Mouse (Mus musculus) embryonic facial prominence, embryonic 14.5 days (tissue): ENCODE measurements around the gene Fam189b. TPM values are rescaled to one million over a fixed set of nuclear protein-coding genes. Genes with fewer than 3 reads are reported as not detected.
A peak's percentile ranks its signal among the peaks of the same experiment; 100 is the strongest.

Experiments
- ATAC-seq: fragments of 200-750 bp; cut with Nextera tagmentation; 2 replicates; pipeline ENCODE4 v1.8.0; 2017; ENCODE audit warnings: low read depth, moderate number of reproducible peaks, moderate TSS enrichment
- DNase-seq: peaks from one replicate; pipeline ENCODE4 v3.0.0-alpha.2; 2015; ENCODE audit warnings: low spot score
- H3K27ac ChIP-seq: fragments of 300-500 bp; sonication (generic); replicated peaks from 2 replicates; pipeline ENCODE4 v1.5.1; 2014; ENCODE audit warnings: low read depth, mild to moderate bottlenecking, low read length, moderate library complexity
- H3K27me3 ChIP-seq: fragments of 300-500 bp; sonication (generic); replicated peaks from 2 replicates; pipeline ENCODE4 v1.6.1; 2014; ENCODE audit warnings: low read length; ENCODE audit not compliant: control insufficient read depth, insufficient read depth
- H3K36me3 ChIP-seq: fragments of 300-500 bp; sonication (generic); 2 replicates; pipeline ENCODE4 v1.6.1; 2014; ENCODE audit warnings: low read length, mixed read lengths; ENCODE audit not compliant: control insufficient read depth, insufficient read depth
- H3K4me1 ChIP-seq: fragments of 300-500 bp; sonication (generic); 2 replicates; pipeline ENCODE4 v1.6.1; 2014; ENCODE audit warnings: antibody characterized with exemption, low read length; ENCODE audit not compliant: control insufficient read depth, insufficient read depth
- H3K4me2 ChIP-seq: fragments of 300-500 bp; sonication (generic); 2 replicates; pipeline ENCODE4 v1.6.1; 2014; ENCODE audit warnings: low read depth, mild to moderate bottlenecking, low read length, moderate library complexity, mixed read lengths
- H3K4me3 ChIP-seq: fragments of 300-500 bp; sonication (generic); 2 replicates; pipeline ENCODE4 v1.5.1; 2014; ENCODE audit warnings: low read depth, mild to moderate bottlenecking, low read length
- H3K9ac ChIP-seq: fragments of 300-500 bp; sonication (generic); 2 replicates; pipeline ENCODE4 v1.6.1; 2014; ENCODE audit warnings: low read depth, mild to moderate bottlenecking, low read length, moderate library complexity, mixed read lengths
- H3K9me3 ChIP-seq: fragments of 300-500 bp; sonication (generic); 2 replicates; pipeline ENCODE4 v1.6.1; 2016; ENCODE audit warnings: low read length; ENCODE audit not compliant: control insufficient read depth
- WGBS: fragments of 180-500 bp; shearing (Covaris S2); extraction: QIAGEN DNeasy Blood & Tissue Kit; methylation state at CpG from one replicate; pipeline ENCODE4 v1.1.7; 2014; 5-methylcytosine and 5-hydroxymethylcytosine counted together
- polyA plus RNA-seq: library from polyadenylated mRNA; unstranded; fragments of >200 nt; fragmentation: Nextera tagmentation; extraction: Ambion mirVana; gene quantifications from 2 replicates; pipeline ENCODE4 v1.2.1, GENCODE M21; 2014

Fam189b gene
- polyA plus RNA-seq, 1 experiment from 2014 or later = 27.9 TPM

DNA sequence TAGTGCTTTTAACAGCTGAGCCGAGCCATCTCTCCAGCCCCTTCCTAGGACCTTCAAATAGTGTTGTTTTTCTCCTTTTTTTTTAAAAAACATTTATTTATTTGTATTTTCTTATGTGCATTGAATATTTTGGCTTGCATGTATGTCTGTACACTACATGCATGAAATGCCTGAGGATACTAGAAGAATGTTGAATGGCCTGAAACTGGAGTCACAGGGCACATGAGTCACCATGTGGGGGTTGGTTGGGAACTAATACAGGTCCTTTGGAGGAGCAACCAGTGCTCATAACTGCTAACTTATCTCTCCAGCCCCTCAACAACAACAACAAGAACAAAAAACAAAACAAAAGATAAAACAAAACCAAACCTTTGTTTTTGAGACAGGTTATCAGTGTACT lies 19.8 kb upstream of the Fam189b start:
- ATAC-seq (no peak), DNase-seq (no peak)
- no peaks in the 10 kb centered on the region for H3K9me3 ChIP-seq
- H3K4me3 ChIP-seq = no peak overlapping the region
- 67% methylated on average over 1 of the region's 1 CpGs for WGBS
- no peak overlapping the region for H3K9ac ChIP-seq
- peaks cover 25% of the 10 kb centered on the region for H3K4me1 ChIP-seq
- no peak overlapping the region for H3K27ac ChIP-seq
- H3K36me3 ChIP-seq = peaks cover 17% of the 10 kb centered on the region
- peaks cover 10% of the 10 kb centered on the region for H3K27me3 ChIP-seq
- H3K4me2 ChIP-seq = no peak overlapping the region

DNA sequence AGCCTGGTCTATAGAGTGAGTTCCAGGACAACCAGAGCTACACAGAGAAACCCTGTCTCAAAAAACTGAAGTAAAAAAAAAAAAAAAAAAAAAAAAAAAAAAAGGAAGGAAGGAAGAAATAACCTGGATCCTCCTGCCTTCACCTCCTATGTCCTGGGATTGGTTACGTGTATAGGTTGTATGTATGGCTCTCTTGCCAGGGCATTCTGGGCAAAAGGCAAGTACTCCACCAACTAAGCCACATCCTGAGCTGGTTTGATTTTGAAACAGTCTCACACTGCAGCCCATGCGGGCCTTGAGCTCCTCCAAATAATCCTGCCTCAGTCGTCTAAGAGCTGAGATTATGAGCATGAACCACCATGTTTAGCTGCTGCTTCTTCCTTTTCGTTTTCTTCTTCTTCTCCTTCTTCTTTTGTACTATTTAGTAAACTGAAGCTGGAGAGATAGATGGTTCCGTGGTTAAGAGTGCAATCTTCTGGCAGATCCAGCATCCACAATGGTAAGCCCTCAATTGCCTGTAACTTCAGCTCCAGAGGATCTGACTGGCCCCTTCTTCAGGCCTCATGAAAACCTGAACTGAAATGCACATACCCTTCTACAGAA lies 19.2 kb upstream of the Fam189b start:
- Histone ChIP-seq H3K9ac (peak overlapping the region; percentile 97), H3K27ac (peak overlapping the region; percentile 98; the same call in 1 of the 2 replicates), H3K36me3 (peaks cover 23% of the 10 kb centered on the region), H3K4me1 (peaks cover 20% of the 10 kb centered on the region), H3K9me3 (no peaks in the 10 kb centered on the region), H3K27me3 (peaks cover 10% of the 10 kb centered on the region), H3K4me2 (peak overlapping the region; percentile 74), H3K4me3 (peak overlapping the region; percentile 87)
- ATAC-seq (no peak), DNase-seq (no peak)
- 76% methylated on average over 5 of the region's 5 CpGs for WGBS

DNA sequence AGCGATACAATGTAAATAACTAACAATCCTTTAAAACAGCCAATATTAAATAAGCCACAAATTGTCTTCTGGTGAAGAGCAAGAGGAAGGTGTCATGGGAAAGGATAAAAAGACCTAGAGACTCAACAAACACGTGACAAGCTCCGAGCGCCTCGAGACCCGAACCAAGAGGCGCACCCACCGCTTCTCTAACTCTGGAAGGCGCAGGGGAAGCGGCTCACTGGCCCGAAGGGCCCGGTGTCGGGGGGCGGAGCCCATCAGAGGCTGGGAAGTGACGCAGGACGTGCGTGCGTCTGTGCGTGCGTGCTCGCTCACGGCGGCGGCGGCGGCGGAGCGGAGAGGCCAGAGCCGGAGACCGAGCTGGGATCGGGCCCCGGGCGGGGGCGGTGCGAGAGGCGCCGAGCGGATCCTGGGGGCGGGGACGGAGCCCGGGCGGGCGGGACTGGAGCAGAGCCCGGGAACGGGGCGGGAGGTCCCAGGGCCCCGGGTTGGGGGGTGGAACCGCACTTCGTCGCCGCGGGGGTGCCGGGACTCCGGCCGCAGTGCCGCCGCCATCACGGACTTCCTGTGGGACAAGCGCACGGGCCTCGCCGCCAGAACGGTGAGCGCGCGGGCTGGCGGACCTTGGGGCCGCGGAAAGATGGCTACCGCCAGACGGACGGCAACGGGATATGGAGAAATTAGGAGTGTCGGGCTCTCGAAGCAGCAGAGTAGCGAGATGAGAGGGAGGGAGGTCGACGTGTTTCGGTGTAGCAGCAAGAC lies 18.3 kb upstream of the Fam189b start, which contains the start of gene Clk2:
TSS of gene Clk2 (plus strand) at position 290 of the 762 bp plus-strand sequence.
- 2% methylated on average over 41 of the region's 79 CpGs for WGBS
- ATAC-seq = peak; percentile 97
- peak within 1 kb of the TSS; percentile 97 for H3K9ac ChIP-seq

DNA sequence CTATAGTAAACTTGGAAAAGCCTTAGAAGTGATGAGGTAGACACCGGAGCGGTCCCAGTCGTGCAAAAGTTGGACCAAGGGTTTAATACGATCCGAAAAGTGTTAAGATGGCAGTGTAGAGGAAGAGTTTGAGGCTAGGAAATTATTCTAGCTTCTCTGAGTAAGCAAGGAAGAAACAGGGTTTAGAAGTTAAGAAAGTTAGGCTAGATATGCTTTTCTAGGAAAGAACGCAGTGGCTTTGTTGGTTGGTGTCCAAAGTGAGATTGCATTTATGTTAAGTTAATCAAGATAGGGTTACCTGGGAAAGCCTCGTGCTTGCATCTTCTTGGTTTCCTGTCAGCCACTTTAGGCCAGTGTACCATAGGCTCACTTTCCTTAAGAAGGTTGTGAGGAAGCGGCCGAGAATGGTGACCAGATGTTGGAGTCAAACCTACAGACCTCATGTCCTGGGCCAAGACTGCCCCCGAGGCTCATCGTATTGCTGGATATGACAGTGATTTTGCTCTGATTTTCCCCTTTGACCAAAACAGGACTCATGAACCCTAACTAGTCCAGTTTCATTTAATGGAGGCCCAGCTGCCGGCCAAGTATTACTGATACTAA lies 17.6 kb upstream of the Fam189b start:
- ATAC-seq = no peak
- 10% methylated on average over 12 of the region's 12 CpGs for WGBS
- no peak for DNase-seq

More for the DNA sequence above, 18.3 kb upstream of the Fam189b start, which contains the start of gene Clk2:
- Histone ChIP-seq H3K27ac (peak within 1 kb of the TSS; percentile 98), H3K4me3 (peak within 1 kb of the TSS; percentile 87), H3K36me3 (peaks cover 33% of the 10 kb centered on the region), H3K4me1 (peaks cover 11% of the 10 kb centered on the region), H3K9me3 (no peaks in the 10 kb centered on the region), H3K4me2 (peak within 1 kb of the TSS; percentile 74), H3K27me3 (peaks cover 3% of the 10 kb centered on the region; the same call in 1 of the 2 replicates)
- peak; percentile 96 for DNase-seq

DNA sequence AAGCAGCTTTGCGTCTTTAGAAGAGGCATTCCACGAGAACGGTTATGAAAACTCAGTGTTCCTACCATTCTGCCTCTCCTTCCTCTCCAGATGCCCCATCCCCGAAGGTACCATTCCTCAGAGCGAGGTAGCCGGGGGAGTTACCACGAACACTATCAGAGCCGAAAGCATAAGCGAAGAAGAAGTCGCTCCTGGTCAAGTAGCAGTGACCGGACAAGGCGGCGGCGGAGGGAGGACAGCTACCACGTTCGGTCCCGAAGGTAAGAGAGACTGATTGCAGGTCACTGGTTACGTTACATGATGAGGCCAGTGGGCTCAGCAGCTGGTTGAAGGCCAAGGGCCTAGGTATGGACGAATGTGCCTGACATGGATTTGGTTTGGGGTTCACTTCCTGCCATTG lies 16.0 kb upstream of the Fam189b start:
- Histone ChIP-seq H3K4me3 (no peak overlapping the region), H3K27me3 (no peaks in the 10 kb centered on the region), H3K4me2 (no peak overlapping the region), H3K9me3 (no peaks in the 10 kb centered on the region), H3K9ac (no peak overlapping the region), H3K27ac (no peak overlapping the region), H3K4me1 (0 out of 2 replicates have a peak, but pooled peaks cover 10% of the 10 kb centered on the region), H3K36me3 (peaks cover 55% of the 10 kb centered on the region)
- ATAC-seq (no peak), DNase-seq (no peak)
- WGBS = 92% methylated on average over 19 of the region's 19 CpGs

More for the DNA sequence above, 17.6 kb upstream of the Fam189b start:
- H3K27ac ChIP-seq = peak overlapping the region; percentile 98
- peak overlapping the region; percentile 74 for H3K4me2 ChIP-seq
- peak overlapping the region; percentile 97 for H3K9ac ChIP-seq
- peak overlapping the region; percentile 87 for H3K4me3 ChIP-seq
- H3K36me3 ChIP-seq = peaks cover 40% of the 10 kb centered on the region
- no peaks in the 10 kb centered on the region for H3K27me3 ChIP-seq
- no peaks in the 10 kb centered on the region for H3K9me3 ChIP-seq
- H3K4me1 ChIP-seq = 0 out of 2 replicates have a peak, but pooled peaks cover 10% of the 10 kb centered on the region

DNA sequence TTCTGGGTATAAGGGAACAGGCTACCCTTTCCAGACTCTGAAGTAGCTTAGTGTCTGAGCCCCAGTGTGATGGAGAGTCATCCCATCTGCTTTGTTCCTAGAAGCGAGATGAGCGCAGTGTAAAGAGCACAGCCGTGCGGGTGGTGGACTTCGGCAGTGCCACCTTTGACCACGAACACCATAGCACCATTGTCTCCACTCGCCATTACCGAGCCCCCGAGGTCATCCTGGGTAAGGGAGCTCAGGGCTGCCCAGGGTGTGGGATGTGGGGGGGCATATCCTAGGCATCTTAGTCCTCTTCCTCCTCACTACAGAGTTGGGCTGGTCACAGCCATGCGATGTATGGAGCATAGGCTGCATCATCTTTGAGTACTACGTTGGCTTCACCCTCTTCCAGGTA lies 8.1 kb upstream of the Fam189b start:
- peaks cover 10% of the 10 kb centered on the region for H3K4me1 ChIP-seq
- H3K9me3 ChIP-seq = no peaks in the 10 kb centered on the region
- no peak for ATAC-seq
- 93% methylated on average over 11 of the region's 11 CpGs for WGBS
- H3K27ac ChIP-seq = no peak overlapping the region
- no peak overlapping the region for H3K4me3 ChIP-seq
- no peaks in the 10 kb centered on the region for H3K27me3 ChIP-seq
- no peak for DNase-seq
- no peak overlapping the region for H3K9ac ChIP-seq
- no peak overlapping the region for H3K4me2 ChIP-seq
- H3K36me3 ChIP-seq = peaks cover 83% of the 10 kb centered on the region

DNA sequence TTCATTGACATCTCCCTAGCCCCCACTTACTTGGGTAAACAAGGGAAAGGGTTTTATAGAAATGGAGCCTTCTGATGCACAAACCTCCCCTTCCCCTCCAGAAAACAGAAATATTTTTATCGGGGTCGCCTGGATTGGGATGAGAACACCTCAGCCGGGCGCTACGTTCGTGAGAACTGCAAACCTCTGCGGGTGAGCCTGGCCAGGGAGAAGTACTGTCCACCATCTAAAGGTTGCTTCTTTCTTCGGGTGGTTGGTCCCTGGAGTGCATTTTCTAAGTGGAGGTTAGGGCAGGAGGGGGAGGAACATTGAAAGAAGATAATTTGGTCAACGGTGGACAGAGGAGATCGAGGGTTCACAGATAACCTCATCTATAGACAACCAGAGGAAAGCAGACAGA lies 7.4 kb upstream of the Fam189b start:
- Histone ChIP-seq H3K4me3 (no peak overlapping the region), H3K9me3 (no peaks in the 10 kb centered on the region), H3K4me1 (peaks cover 10% of the 10 kb centered on the region), H3K27me3 (no peaks in the 10 kb centered on the region), H3K36me3 (peaks cover 83% of the 10 kb centered on the region), H3K4me2 (no peak overlapping the region), H3K9ac (no peak overlapping the region), H3K27ac (no peak overlapping the region)
- ATAC-seq (no peak), DNase-seq (no peak)
- 92% methylated on average over 10 of the region's 10 CpGs for WGBS

DNA sequence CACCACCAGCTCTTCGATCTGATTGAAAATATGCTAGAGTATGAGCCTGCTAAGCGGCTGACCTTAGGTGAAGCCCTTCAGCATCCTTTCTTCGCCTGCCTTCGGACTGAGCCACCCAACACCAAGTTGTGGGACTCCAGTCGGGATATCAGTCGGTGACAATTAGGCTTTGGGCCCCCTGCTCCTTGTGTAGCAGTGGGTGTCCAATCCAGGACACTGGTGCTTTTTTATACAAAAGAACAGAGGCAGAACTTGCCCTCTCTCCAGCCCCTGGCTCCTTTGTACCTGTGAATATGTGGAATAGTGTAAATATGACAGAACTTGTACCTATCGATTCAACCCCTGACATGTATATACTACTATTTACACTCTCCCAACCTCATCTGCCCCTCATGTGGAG lies 6.5 kb upstream of the Fam189b start:
- H3K4me2 ChIP-seq = no peak overlapping the region

More for the DNA sequence above, 6.5 kb upstream of the Fam189b start:
- Histone ChIP-seq H3K9me3 (no peaks in the 10 kb centered on the region), H3K27me3 (no peaks in the 10 kb centered on the region), H3K4me3 (no peak overlapping the region), H3K9ac (no peak overlapping the region), H3K36me3 (peaks cover 83% of the 10 kb centered on the region), H3K4me1 (peaks cover 10% of the 10 kb centered on the region), H3K27ac (no peak overlapping the region)
- WGBS = 85% methylated on average over 7 of the region's 7 CpGs
- no peak for DNase-seq
- ATAC-seq = no peak
